Comparison of ENCODE assay signal across 20 mouse cellular contexts in genomic region chr5:39761682-39762456, GRCm38 (mm10). TPM values are rescaled to one million over a fixed set of nuclear protein-coding genes. Genes with fewer than 3 reads are reported as not detected.
DNase-seq lines count a peak whose midpoint lies in the region; ATAC-seq lines count a peak whose summit lies in the region.
"Had no signal": no experiment of that assay in that cellular context is flagged by ENCODE, and none has a peak within 500 bp of the region (broad histone marks: within the 10 kb centered on the region; RNA-seq: fewer than 3 reads in every experiment).

No protein-coding gene starts in this region.

- ATAC-seq in intestine, embryonic 14.5 days (replicated peaks; ENCODE audit: low FRiP score, low TSS enrichment, low read depth) = peak; percentile 91
- peak; percentile 92 for ATAC-seq in stomach, embryonic 16.5 days (ENCODE audit: insufficient read depth, low FRiP score)
- ATAC-seq: forebrain, embryonic 14.5 days; inflammation-experienced regulatory T-cells, adult 6 months had no signal

- no peak overlapping the region for H3K4me2 ChIP-seq in intestine, embryonic 14.5 days (ENCODE audit: low read length)
- H3K4me2 ChIP-seq in stomach, embryonic 16.5 days (ENCODE audit: low read depth, low read length) = no peak overlapping the region
- H3K4me2 ChIP-seq: heart, embryonic 12.5 days had no signal

- no peak overlapping the region for H3K4me3 ChIP-seq in intestine, embryonic 14.5 days (ENCODE audit: low read depth, low read length)
- no peak overlapping the region for H3K4me3 ChIP-seq in stomach, embryonic 16.5 days (replicated peaks; ENCODE audit: low read length)
- H3K4me3 ChIP-seq: heart, embryonic 12.5 days; hindbrain, embryonic 10.5 days; layer of hippocampus, adult 2 months had no signal

- 75% methylated on average over 8 of the region's 8 CpGs for WGBS in intestine, embryonic 14.5 days
- 62% methylated on average over 8 of the region's 8 CpGs for WGBS in stomach, embryonic 16.5 days

- H3K27ac ChIP-seq in intestine, embryonic 14.5 days (ENCODE audit: low read depth) = no peak overlapping the region
- H3K27ac ChIP-seq in stomach, embryonic 16.5 days (ENCODE audit: low read length) = no peak overlapping the region
- H3K27ac ChIP-seq: hindbrain, embryonic 10.5 days; kidney, postnatal 0 days; layer of hippocampus, adult 2 months had no signal

- H3K9me3 ChIP-seq in intestine, embryonic 14.5 days (ENCODE audit: control insufficient read depth, low read length) = no peaks in the 10 kb centered on the region
- no peaks in the 10 kb centered on the region for H3K9me3 ChIP-seq in stomach, embryonic 16.5 days (replicated peaks; ENCODE audit: control insufficient read depth, low read length)
- H3K9me3 ChIP-seq: heart, embryonic 12.5 days; hindbrain, embryonic 10.5 days had no signal

- no peaks in the 10 kb centered on the region for H3K27me3 ChIP-seq in intestine, embryonic 14.5 days (replicated peaks; ENCODE audit: control insufficient read depth, insufficient read depth, low read length)
- no peaks in the 10 kb centered on the region for H3K27me3 ChIP-seq in stomach, embryonic 16.5 days (ENCODE audit: control insufficient read depth, insufficient read depth, low read length)
- H3K27me3 ChIP-seq: CH12.LX; heart, embryonic 12.5 days had no signal

- H3K4me1 ChIP-seq in intestine, embryonic 14.5 days (replicated peaks; ENCODE audit: control insufficient read depth, insufficient read depth, low read length) = no peaks in the 10 kb centered on the region
- no peaks in the 10 kb centered on the region for H3K4me1 ChIP-seq in stomach, embryonic 16.5 days (ENCODE audit: control insufficient read depth, insufficient read depth, low read length)
- H3K4me1 ChIP-seq: hindbrain, embryonic 10.5 days had no signal

- no peaks in the 10 kb centered on the region for H3K36me3 ChIP-seq in intestine, embryonic 14.5 days (ENCODE audit: control insufficient read depth, insufficient read depth, low read length)
- H3K36me3 ChIP-seq in stomach, embryonic 16.5 days (ENCODE audit: control insufficient read depth, insufficient read depth, low read length) = no peaks in the 10 kb centered on the region
- H3K36me3 ChIP-seq: heart, embryonic 12.5 days; hindbrain, embryonic 10.5 days had no signal

- DNase-seq in adrenal gland, adult (ENCODE audit: inconsistent age in 2 of 2, low spot score in 1 of 2) = peak; percentile 35 to 65
- no peak for DNase-seq in adrenal gland, postnatal 4 days (ENCODE audit: low spot score in 2 of 2)
- DNase-seq in urinary bladder, postnatal 25 days (ENCODE audit: low spot score) = peak; percentile 5
- DNase-seq in urinary bladder, postnatal 4 days (ENCODE audit: low spot score in 2 of 2) = no peak
- DNase-seq in intestine, embryonic 14.5 days (ENCODE audit: low spot score) = peak; percentile 52
- DNase-seq in thymus, postnatal 10 days (ENCODE audit: low spot score in 2 of 2) = no peak
- no peak for DNase-seq in layer of hippocampus, postnatal 10 days (ENCODE audit: low spot score in 2 of 2)
- DNase-seq: cerebellum, adult 2 months; left cerebral cortex, postnatal 4 days; lung, adult 2 months; lung, postnatal 36 days; right cerebral cortex, adult 18-20 months had no signal

- no peak overlapping the region for H3K9ac ChIP-seq in intestine, embryonic 14.5 days (ENCODE audit: low read length)
- H3K9ac ChIP-seq in stomach, embryonic 16.5 days (ENCODE audit: low read length) = no peak overlapping the region
- H3K9ac ChIP-seq: heart, embryonic 12.5 days had no signal

RNA-seq across cellular contexts. Expression of gene Hs3st1, which starts 6.6 kb away (rescaled TPM):
- 10 to 100 TPM; 13.8 to 15.0 TPM for total RNA-seq in adrenal gland, postnatal 4 days (2021)
- polyA plus RNA-seq in intestine, embryonic 14.5 days (2014; fragmentation: Nextera tagmentation; extraction: Ambion mirVana) = 13.9 and 15.7 TPM in 2 replicates
- 14.2 and 15.8 TPM in 2 replicates for polyA plus RNA-seq in stomach, embryonic 16.5 days (2015; fragmentation: Nextera tagmentation; extraction: Ambion mirVana)
- 10 to 100 TPM; 25.3 to 28.7 TPM for total RNA-seq in layer of hippocampus, postnatal 10 days (2021)
- polyA plus RNA-seq: inflammation-experienced regulatory T-cells, adult 6 months had no signal

Comparison
In these comparisons a context has a peak if more than half of its experiments do, and no peak if none do; other contexts are left out.
1. DNase-seq: peak in adrenal gland, adult (2 of 2), urinary bladder, postnatal 25 days (single experiment) and intestine, embryonic 14.5 days (single experiment); none in adrenal gland, postnatal 4 days (0 of 2), urinary bladder, postnatal 4 days (0 of 2), thymus, postnatal 10 days (0 of 2) and layer of hippocampus, postnatal 10 days (0 of 2).